Mouse (Mus musculus) liver, embryonic 11.5 days (tissue): ENCODE measurements around the gene Nudt17. TPM values are rescaled to one million over a fixed set of nuclear protein-coding genes. Genes with fewer than 3 reads are reported as not detected.

Experiments used
- ATAC-seq: fragments of 200-750 bp; cut with Nextera tagmentation; replicated peaks from 2 replicates; pipeline ENCODE4 v1.8.0; 2017; ENCODE audit warnings: moderate number of reproducible peaks, mild to moderate bottlenecking, moderate TSS enrichment, moderate library complexity; ENCODE audit not compliant: low FRiP score
- DNase-seq: peaks from one replicate; pipeline ENCODE4 v3.0.0-alpha.2; 2017; ENCODE audit warnings: low spot score
- H3K27ac ChIP-seq: fragments of 300-500 bp; sonication (generic); 2 replicates; pipeline ENCODE4 v1.5.1; 2014; ENCODE audit warnings: mild to moderate bottlenecking, low read depth, low read length, control low read depth
- H3K27me3 ChIP-seq: fragments of 300-500 bp; sonication (generic); replicated peaks from 2 replicates; pipeline ENCODE4 v1.6.1; 2014; ENCODE audit warnings: low read length, mixed read lengths; ENCODE audit not compliant: control insufficient read depth, insufficient read depth
- H3K36me3 ChIP-seq: fragments of 300-500 bp; sonication (generic); 2 replicates; pipeline ENCODE4 v1.6.1; 2014; ENCODE audit warnings: mild to moderate bottlenecking, low read length, moderate library complexity, mixed read lengths; ENCODE audit not compliant: control insufficient read depth, insufficient read depth
- H3K4me1 ChIP-seq: fragments of 300-500 bp; sonication (generic); replicated peaks from 2 replicates; pipeline ENCODE4 v1.6.1; 2014; ENCODE audit warnings: low read length, mixed read lengths; ENCODE audit not compliant: control insufficient read depth, insufficient read depth
- H3K4me2 ChIP-seq: fragments of 300-500 bp; sonication (generic); 2 replicates; pipeline ENCODE4 v1.6.1; 2014; ENCODE audit warnings: mild to moderate bottlenecking, control low read depth, moderate library complexity
- H3K4me3 ChIP-seq: fragments of 300-500 bp; sonication (generic); 2 replicates; pipeline ENCODE4 v1.5.1; 2014; ENCODE audit warnings: low read depth, low read length, control low read depth
- H3K9ac ChIP-seq: fragments of 300-500 bp; sonication (generic); 2 replicates; pipeline ENCODE4 v1.6.1; 2014; ENCODE audit warnings: low read depth, low read length, control low read depth
- H3K9me3 ChIP-seq: fragments of 300-500 bp; sonication (generic); 2 replicates; pipeline ENCODE4 v1.6.1; 2016; ENCODE audit warnings: low read length, inconsistent platforms, mixed read lengths; ENCODE audit not compliant: control insufficient read depth
- WGBS: fragments of 180-500 bp; shearing (Covaris S2); extraction: QIAGEN DNeasy Blood & Tissue Kit; methylation state at CpG from one replicate; pipeline ENCODE4 v1.1.7; 2014; 5-methylcytosine and 5-hydroxymethylcytosine counted together
- polyA plus RNA-seq: library from polyadenylated mRNA; unstranded; fragments of >200 nt; fragmentation: Nextera tagmentation; extraction: Ambion mirVana; gene quantifications from 2 replicates; pipeline ENCODE4 v1.2.1, GENCODE M21; 2014

Gene Nudt17
- polyA plus RNA-seq, 1 experiment from 2014 or later: 2.4 TPM

- 47% methylated on average over 2 of the region's 2 CpGs for WGBS
- DNase-seq (no peak), ATAC-seq (0 out of 2 replicates have a peak, but pooled peaks have one; percentile 45)
- Histone ChIP-seq H3K27me3 (no peaks in the 10 kb centered on the region), H3K4me2 (no peak overlapping the region), H3K4me3 (no peak overlapping the region), H3K9ac (no peak overlapping the region), H3K4me1 (no peaks in the 10 kb centered on the region), H3K36me3 (peaks cover 38% of the 10 kb centered on the region), H3K27ac (no peak overlapping the region), H3K9me3 (no peaks in the 10 kb centered on the region)
Observed at GRCm38 (mm10) chr3:96715854-96716253, 7.5 kb upstream of the Nudt17 start.

- Histone ChIP-seq H3K4me1 (no peaks in the 10 kb centered on the region), H3K27ac (no peak overlapping the region), H3K9me3 (no peaks in the 10 kb centered on the region), H3K4me3 (no peak overlapping the region), H3K27me3 (no peaks in the 10 kb centered on the region), H3K36me3 (peaks cover 43% of the 10 kb centered on the region), H3K4me2 (no peak overlapping the region), H3K9ac (no peak overlapping the region)
- ATAC-seq (no peak), DNase-seq (no peak)
- WGBS: 87% methylated on average over 5 of the region's 5 CpGs
Observed at GRCm38 (mm10) chr3:96714286-96714685, 5.9 kb upstream of the Nudt17 start.

- Histone ChIP-seq H3K27me3 (peaks cover 13% of the 10 kb centered on the region), H3K9ac (no peak overlapping the region), H3K4me3 (peak overlapping the region; percentile 54; the same call in 1 of the 2 replicates), H3K9me3 (no peaks in the 10 kb centered on the region), H3K4me2 (peak overlapping the region; percentile 97), H3K4me1 (no peaks in the 10 kb centered on the region; the same call in 1 of the 2 replicates), H3K27ac (no peak overlapping the region), H3K36me3 (peaks cover 25% of the 10 kb centered on the region)
- WGBS: 57% methylated on average over 2 of the region's 2 CpGs
- ATAC-seq (peak; percentile 6; the same call in 1 of the 2 replicates), DNase-seq (no peak)
Observed at GRCm38 (mm10) chr3:96708684-96709064, 312 bp upstream of the Nudt17 start.

DNA sequence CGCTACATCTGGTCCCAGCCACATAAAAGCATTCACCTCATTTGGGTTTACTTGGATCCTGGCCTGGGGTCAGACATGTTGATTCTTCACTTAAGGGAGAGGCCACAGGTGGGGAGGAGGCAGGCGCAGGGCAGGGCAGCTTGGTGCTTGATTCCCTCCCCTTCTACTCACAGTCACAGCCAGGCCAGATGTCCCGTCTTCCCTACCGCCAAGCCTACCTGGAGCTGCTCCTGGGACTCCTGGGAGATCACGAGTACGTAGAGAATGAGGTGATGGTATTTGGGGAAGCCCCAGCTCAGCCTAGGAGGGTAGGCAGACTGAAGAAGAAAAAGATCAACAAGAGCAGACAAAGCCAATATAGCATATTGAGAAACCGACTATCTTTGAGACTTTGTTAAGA lies 1.4 kb downstream of the Nudt17 start:
- H3K9me3 ChIP-seq: no peaks in the 10 kb centered on the region
- peaks cover 14% of the 10 kb centered on the region for H3K36me3 ChIP-seq
- ATAC-seq: no peak
- H3K9ac ChIP-seq: no peak overlapping the region
- no peak overlapping the region for H3K4me2 ChIP-seq
- DNase-seq: no peak
- 68% methylated on average over 7 of the region's 7 CpGs for WGBS
- peaks cover 13% of the 10 kb centered on the region for H3K27me3 ChIP-seq
- H3K4me1 ChIP-seq: no peaks in the 10 kb centered on the region; the same call in 1 of the 2 replicates
- no peak overlapping the region for H3K4me3 ChIP-seq
- no peak overlapping the region for H3K27ac ChIP-seq

- DNase-seq (no peak), ATAC-seq (no peak)
- Histone ChIP-seq H3K4me1 (no peaks in the 10 kb centered on the region; the same call in 1 of the 2 replicates), H3K9me3 (no peaks in the 10 kb centered on the region), H3K27me3 (peaks cover 13% of the 10 kb centered on the region), H3K9ac (no peak overlapping the region), H3K4me2 (no peak overlapping the region), H3K4me3 (no peak overlapping the region), H3K36me3 (peaks cover 8% of the 10 kb centered on the region), H3K27ac (no peak overlapping the region)
- WGBS: 90% methylated on average over 11 of the region's 11 CpGs
Observed at GRCm38 (mm10) chr3:96706217-96706616, 2.1 kb downstream of the Nudt17 start.

DNA sequence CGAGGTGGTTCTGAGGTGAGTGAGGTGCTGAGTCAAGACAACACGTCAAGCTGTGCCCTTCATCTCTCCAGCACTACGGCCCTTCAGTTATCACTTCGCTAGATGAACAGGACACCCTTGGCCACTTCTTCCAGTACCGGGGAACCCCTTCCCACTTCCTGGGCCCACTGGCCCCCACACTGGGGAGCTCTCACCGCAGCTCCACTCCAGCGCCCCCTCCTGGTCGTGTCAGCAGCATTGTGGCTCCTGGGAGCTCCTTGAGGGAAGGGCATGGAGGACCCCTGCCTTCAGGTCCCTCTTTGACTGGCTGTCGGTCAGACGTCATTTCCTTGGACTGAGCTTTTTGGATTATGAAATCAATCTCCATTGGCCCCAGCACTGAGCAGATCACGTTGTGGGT lies 3.6 kb downstream of the Nudt17 start:
- 61% methylated on average over 11 of the region's 11 CpGs for WGBS
- DNase-seq (no peak), ATAC-seq (no peak)
- Histone ChIP-seq H3K4me2 (no peak overlapping the region), H3K4me3 (no peak overlapping the region), H3K9ac (no peak overlapping the region), H3K27ac (no peak overlapping the region), H3K9me3 (no peaks in the 10 kb centered on the region), H3K27me3 (peaks cover 13% of the 10 kb centered on the region), H3K36me3 (no peaks in the 10 kb centered on the region), H3K4me1 (no peaks in the 10 kb centered on the region; the same call in 1 of the 2 replicates)

DNA sequence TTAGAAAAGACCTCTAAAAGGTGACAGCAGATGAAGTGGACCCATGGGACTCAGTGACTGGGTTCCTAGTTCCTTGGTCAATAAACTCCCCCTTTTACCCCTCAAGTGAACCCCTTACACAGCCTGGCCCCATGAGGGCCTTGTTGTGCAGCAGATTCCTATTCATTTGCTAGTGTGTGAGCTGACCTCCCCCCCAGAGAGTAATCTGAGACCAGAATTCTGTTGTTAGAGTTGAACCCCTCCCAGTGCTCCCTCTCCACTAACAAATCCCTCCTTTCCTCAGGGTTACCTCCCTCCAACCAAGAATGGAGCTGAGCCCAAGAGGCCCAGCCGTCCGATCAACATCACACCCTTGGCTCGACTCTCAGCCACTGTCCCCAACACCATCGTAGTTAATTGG lies 7.4 kb downstream of the Nudt17 start:
- Histone ChIP-seq H3K9me3 (no peaks in the 10 kb centered on the region), H3K4me1 (peaks cover 5% of the 10 kb centered on the region), H3K4me3 (no peak overlapping the region), H3K27ac (no peak overlapping the region), H3K9ac (no peak overlapping the region), H3K27me3 (no peaks in the 10 kb centered on the region), H3K4me2 (no peak overlapping the region), H3K36me3 (no peaks in the 10 kb centered on the region)
- DNase-seq (no peak), ATAC-seq (no peak)
- WGBS: 87% methylated on average over 4 of the region's 4 CpGs

GRCm38 (mm10) chr3:96700376-96700775 lies 8.0 kb downstream of the Nudt17 start:
- H3K4me3 ChIP-seq: no peak overlapping the region
- peaks cover 5% of the 10 kb centered on the region for H3K4me1 ChIP-seq
- ATAC-seq (no peak), DNase-seq (no peak)
- no peak overlapping the region for H3K27ac ChIP-seq
- H3K4me2 ChIP-seq: no peak overlapping the region
- WGBS: 45% methylated on average over 7 of the region's 7 CpGs
- H3K9me3 ChIP-seq: no peaks in the 10 kb centered on the region
- no peaks in the 10 kb centered on the region for H3K27me3 ChIP-seq
- no peaks in the 10 kb centered on the region for H3K36me3 ChIP-seq
- H3K9ac ChIP-seq: no peak overlapping the region

DNA sequence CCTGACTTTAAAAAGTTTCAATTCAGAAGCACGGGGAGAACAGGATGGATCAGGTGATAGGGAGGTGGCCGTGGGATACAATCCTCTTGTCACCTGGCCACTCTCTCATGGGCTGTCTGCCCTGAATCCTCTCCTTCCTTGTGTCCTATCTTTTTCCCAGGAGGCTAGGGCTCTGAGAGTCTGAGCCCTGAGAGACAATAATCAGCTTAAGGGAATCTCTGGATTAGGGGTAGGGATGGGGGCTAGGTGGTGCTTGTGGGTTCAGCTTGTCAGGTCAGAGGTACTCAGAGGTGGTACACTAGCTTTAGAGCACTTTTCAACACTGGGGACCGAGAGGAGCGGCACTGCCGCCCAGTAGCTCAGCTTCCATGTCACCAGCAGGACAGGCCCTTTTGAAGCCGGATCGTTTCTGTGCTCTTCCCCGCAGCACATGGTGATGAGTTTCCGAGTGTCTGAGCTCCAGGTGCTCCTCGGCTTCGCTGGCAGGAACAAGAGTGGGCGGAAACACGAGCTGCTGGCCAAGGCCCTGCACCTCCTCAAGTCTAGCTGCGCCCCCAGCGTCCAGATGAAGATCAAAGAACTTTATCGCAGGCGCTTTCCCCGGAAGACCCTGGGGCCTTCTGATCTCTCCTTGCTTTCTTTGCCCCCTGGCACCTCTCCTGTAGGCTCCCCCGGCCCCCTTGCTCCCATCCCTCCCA lies 9.2 kb downstream of the Nudt17 start:
- Histone ChIP-seq H3K4me2 (no peak overlapping the region), H3K36me3 (no peaks in the 10 kb centered on the region), H3K27me3 (no peaks in the 10 kb centered on the region), H3K27ac (no peak overlapping the region), H3K4me3 (no peak overlapping the region), H3K4me1 (peaks cover 5% of the 10 kb centered on the region), H3K9ac (no peak overlapping the region), H3K9me3 (no peaks in the 10 kb centered on the region)
- ATAC-seq (no peak), DNase-seq (no peak)
- 60% methylated on average over 19 of the region's 19 CpGs for WGBS
